Mouse (Mus musculus): ENCODE results near the gene Vwa3a. TPM values are rescaled to one million over a fixed set of nuclear protein-coding genes. Genes with fewer than 3 reads are reported as not detected.

Vwa3a gene
- polyA plus RNA-seq, 1 experiment from 2014 or later = 1.1 TPM

DNA sequence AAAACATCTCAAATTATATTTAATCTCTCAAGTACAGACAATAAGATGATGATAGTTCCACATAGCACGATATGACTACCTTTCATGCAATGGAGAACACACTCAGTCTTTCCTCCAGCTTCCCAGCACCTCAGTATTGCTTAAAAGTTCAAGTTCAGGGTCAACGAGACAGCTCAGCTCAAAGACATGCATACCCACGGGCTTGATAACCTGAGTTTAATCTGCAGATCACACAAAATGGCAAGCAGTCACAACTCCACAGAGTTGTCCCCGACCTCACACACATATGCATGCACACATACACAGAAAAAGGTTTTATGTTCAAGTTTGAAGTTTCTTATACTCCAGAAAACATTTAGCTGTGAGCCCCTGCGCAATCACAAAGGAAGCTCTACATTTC is 18.1 kb upstream of the Vwa3a start:
- no peak overlapping the region for H3K4me2 ChIP-seq
- no peak overlapping the region for H3K4me3 ChIP-seq
- H3K9ac ChIP-seq = no peak overlapping the region
- H3K27me3 ChIP-seq = no peaks in the 10 kb centered on the region
- no peaks in the 10 kb centered on the region for H3K36me3 ChIP-seq
- H3K9me3 ChIP-seq (replicated peaks) = no peaks in the 10 kb centered on the region
- H3K27ac ChIP-seq = no peak overlapping the region
- no peaks in the 10 kb centered on the region for H3K4me1 ChIP-seq (replicated peaks)
- no peak for ATAC-seq (replicated peaks; ENCODE audit: insufficient number of reproducible peaks, insufficient read depth, low FRiP score, low read depth)
- WGBS = 83% methylated on average over 5 of the region's 5 CpGs

- ATAC-seq (replicated peaks; ENCODE audit: insufficient number of reproducible peaks, insufficient read depth, low FRiP score, low read depth) = no peak
- no peak overlapping the region for H3K4me2 ChIP-seq
- WGBS = 88% methylated on average over 8 of the region's 8 CpGs
Observed at GRCm38 (mm10) chr7:120721456-120721855, 17.7 kb upstream of the Vwa3a start.

GRCm38 (mm10) chr7:120722063-120722462 is 17.1 kb upstream of the Vwa3a start:
- Histone ChIP-seq H3K27me3 (no peaks in the 10 kb centered on the region), H3K4me3 (no peak overlapping the region), H3K27ac (no peak overlapping the region), H3K4me2 (no peak overlapping the region), H3K4me1 (replicated peaks) (no peaks in the 10 kb centered on the region), H3K9me3 (replicated peaks) (no peaks in the 10 kb centered on the region), H3K9ac (no peak overlapping the region), H3K36me3 (no peaks in the 10 kb centered on the region)
- WGBS = 84% methylated on average over 4 of the region's 4 CpGs
- ATAC-seq (replicated peaks; ENCODE audit: insufficient number of reproducible peaks, insufficient read depth, low FRiP score, low read depth) = no peak

More at GRCm38 (mm10) chr7:120721456-120721855, 17.7 kb upstream of the Vwa3a start:
- Histone ChIP-seq H3K36me3 (no peaks in the 10 kb centered on the region), H3K4me3 (no peak overlapping the region), H3K9ac (no peak overlapping the region), H3K27me3 (no peaks in the 10 kb centered on the region), H3K4me1 (replicated peaks) (no peaks in the 10 kb centered on the region), H3K9me3 (replicated peaks) (no peaks in the 10 kb centered on the region), H3K27ac (no peak overlapping the region)

- Histone ChIP-seq H3K4me2 (no peak overlapping the region), H3K27ac (no peak overlapping the region), H3K9me3 (replicated peaks) (no peaks in the 10 kb centered on the region), H3K36me3 (no peaks in the 10 kb centered on the region), H3K27me3 (no peaks in the 10 kb centered on the region), H3K4me3 (no peak overlapping the region), H3K4me1 (replicated peaks) (no peaks in the 10 kb centered on the region), H3K9ac (no peak overlapping the region)
- WGBS = 65% methylated on average over 8 of the region's 8 CpGs
- ATAC-seq (replicated peaks; ENCODE audit: insufficient number of reproducible peaks, insufficient read depth, low FRiP score, low read depth) = no peak
Observed at GRCm38 (mm10) chr7:120722839-120723278, 16.3 kb upstream of the Vwa3a start.

DNA sequence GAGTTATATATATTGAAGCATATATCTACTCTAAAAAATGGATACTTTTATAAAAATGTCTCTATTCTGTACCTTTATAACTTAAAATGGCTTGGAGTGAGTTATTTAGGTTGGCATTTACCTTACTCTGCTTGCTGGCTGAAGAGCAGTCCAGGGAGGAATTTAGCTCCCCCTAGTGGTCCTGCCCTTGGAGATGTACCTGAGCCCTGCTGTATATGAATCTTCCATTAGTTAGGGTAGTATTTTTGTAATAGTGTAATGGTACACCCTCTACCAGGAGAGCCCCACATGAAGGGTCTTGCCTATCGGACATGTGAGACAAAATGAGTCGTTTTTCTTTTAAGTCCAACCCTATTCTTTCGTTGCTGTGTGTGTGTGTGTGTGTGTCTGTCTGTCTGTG is 11.5 kb upstream of the Vwa3a start:
- H3K4me2 ChIP-seq = no peak overlapping the region
- no peak overlapping the region for H3K27ac ChIP-seq
- H3K4me3 ChIP-seq = no peak overlapping the region
- no peak for ATAC-seq (replicated peaks; ENCODE audit: insufficient number of reproducible peaks, insufficient read depth, low FRiP score, low read depth)
- no peaks in the 10 kb centered on the region for H3K27me3 ChIP-seq
- H3K9me3 ChIP-seq (replicated peaks) = no peaks in the 10 kb centered on the region
- no peak overlapping the region for H3K9ac ChIP-seq
- WGBS = 86% methylated on average over 3 of the region's 3 CpGs
- 0 out of 2 replicates have a peak, but pooled peaks cover 6% of the 10 kb centered on the region for H3K4me1 ChIP-seq (replicated peaks)
- H3K36me3 ChIP-seq = 0 out of 2 replicates have a peak, but pooled peaks cover 2% of the 10 kb centered on the region

DNA sequence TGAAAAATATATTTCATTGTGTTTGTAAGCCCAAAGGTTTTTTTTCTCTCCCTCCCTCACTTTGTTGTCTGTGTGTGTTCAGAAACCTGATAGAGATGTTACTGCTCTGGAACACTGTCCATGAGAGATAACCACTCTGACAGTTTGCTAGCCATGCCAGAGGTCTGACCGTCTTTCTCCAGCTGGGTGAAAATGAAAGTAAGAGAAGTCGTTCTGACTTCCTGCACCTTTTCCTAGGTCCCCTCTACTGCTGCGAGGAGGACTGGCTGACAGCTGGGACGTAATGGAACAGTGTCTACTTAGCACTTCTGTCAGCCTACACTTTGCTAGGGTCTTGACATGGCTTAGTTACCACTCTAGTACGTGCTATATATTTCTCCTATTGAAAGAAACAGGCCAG is 9.5 kb upstream of the Vwa3a start:
- WGBS = 46% methylated on average over 5 of the region's 5 CpGs
- Histone ChIP-seq H3K9ac (0 out of 2 replicates have a peak overlapping the region, but pooled peaks have one; percentile 17), H3K36me3 (0 out of 2 replicates have a peak, but pooled peaks cover 5% of the 10 kb centered on the region), H3K27me3 (no peaks in the 10 kb centered on the region), H3K9me3 (replicated peaks) (no peaks in the 10 kb centered on the region), H3K4me2 (peak overlapping the region; percentile 37; the same call in 1 of the 2 replicates), H3K4me1 (replicated peaks) (0 out of 2 replicates have a peak, but pooled peaks cover 6% of the 10 kb centered on the region), H3K27ac (peak overlapping the region; percentile 27; the same call in 1 of the 2 replicates), H3K4me3 (no peak overlapping the region)
- no peak for ATAC-seq (replicated peaks; ENCODE audit: insufficient number of reproducible peaks, insufficient read depth, low FRiP score, low read depth)

DNA sequence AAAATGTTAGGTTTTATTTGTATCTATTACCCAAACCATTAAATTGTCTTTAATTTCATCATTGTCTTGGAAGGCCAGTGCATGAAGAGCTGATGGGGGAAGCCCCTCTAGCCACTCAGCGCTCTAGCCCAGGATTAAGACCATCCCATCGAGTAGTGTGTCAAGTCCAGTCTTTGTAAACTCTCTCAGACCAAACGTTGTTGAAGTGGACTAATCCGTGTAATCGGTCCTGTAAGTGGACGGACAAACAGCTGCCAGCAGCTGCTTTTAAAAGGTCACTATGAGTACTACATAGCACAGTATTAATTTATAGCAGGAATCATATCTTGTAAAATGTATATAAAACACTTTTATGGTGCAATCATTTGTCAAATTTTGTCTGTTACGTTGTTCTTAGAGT is 6.2 kb upstream of the Vwa3a start:
- Histone ChIP-seq H3K9ac (no peak overlapping the region), H3K27me3 (no peaks in the 10 kb centered on the region), H3K4me2 (no peak overlapping the region), H3K4me1 (replicated peaks) (0 out of 2 replicates have a peak, but pooled peaks cover 6% of the 10 kb centered on the region), H3K9me3 (replicated peaks) (no peaks in the 10 kb centered on the region), H3K27ac (no peak overlapping the region), H3K36me3 (0 out of 2 replicates have a peak, but pooled peaks cover 5% of the 10 kb centered on the region), H3K4me3 (no peak overlapping the region)
- ATAC-seq (replicated peaks; ENCODE audit: insufficient number of reproducible peaks, insufficient read depth, low FRiP score, low read depth) = no peak
- WGBS = 76% methylated on average over 7 of the region's 7 CpGs

DNA sequence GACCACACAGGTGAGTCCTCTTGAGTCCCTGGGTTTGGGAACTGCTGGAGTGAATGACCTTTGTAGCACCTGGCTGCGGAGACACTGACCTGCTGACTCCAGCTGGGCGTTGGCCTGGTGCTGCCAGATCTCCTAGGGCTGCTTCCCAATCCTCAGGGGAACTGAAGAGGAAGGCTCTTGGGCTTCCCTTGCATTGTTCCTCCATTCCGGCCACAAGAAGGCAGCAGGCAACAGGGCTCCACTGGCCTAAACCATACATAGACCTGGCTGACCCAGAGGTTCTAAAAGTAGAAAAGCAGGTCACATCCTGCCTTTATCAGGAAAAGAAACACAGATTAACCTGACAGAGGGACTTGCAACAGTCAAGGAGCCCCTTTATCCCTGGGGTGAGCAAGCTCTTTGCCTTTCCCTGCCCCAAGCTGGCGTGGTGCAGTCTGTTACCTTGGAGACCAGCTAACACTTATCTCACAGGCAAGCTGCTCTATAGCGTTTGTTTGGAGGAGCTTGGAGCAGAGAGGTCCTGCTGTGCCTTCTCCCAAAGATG is 512 bp downstream of the Vwa3a start:
- H3K4me3 ChIP-seq = no peak overlapping the region

GRCm38 (mm10) chr7:120743366-120744351 is 4.5 kb downstream of the Vwa3a start:
- Histone ChIP-seq H3K9ac (no peak overlapping the region), H3K9me3 (replicated peaks) (no peaks in the 10 kb centered on the region), H3K36me3 (no peaks in the 10 kb centered on the region), H3K4me3 (no peak overlapping the region), H3K4me1 (replicated peaks) (peaks cover 14% of the 10 kb centered on the region), H3K4me2 (no peak overlapping the region), H3K27ac (no peak overlapping the region), H3K27me3 (no peaks in the 10 kb centered on the region)
- 78% methylated on average over 14 of the region's 14 CpGs for WGBS
- ATAC-seq (replicated peaks; ENCODE audit: insufficient number of reproducible peaks, insufficient read depth, low FRiP score, low read depth) = no peak

More for the DNA sequence above, 512 bp downstream of the Vwa3a start:
- Histone ChIP-seq H3K4me2 (peak overlapping the region; percentile 22), H3K36me3 (no peaks in the 10 kb centered on the region), H3K4me1 (replicated peaks) (peaks cover 14% of the 10 kb centered on the region), H3K9ac (no peak overlapping the region), H3K27me3 (no peaks in the 10 kb centered on the region), H3K9me3 (replicated peaks) (no peaks in the 10 kb centered on the region), H3K27ac (peak overlapping the region; percentile 38; the same call in 1 of the 2 replicates)
- 9% methylated on average over 5 of the region's 5 CpGs for WGBS
- ATAC-seq (replicated peaks; ENCODE audit: insufficient number of reproducible peaks, insufficient read depth, low FRiP score, low read depth) = peak; percentile 50

GRCm38 (mm10) chr7:120744606-120745005 is 5.5 kb downstream of the Vwa3a start:
- Histone ChIP-seq H3K4me2 (no peak overlapping the region), H3K27me3 (no peaks in the 10 kb centered on the region), H3K36me3 (no peaks in the 10 kb centered on the region), H3K27ac (no peak overlapping the region), H3K9ac (no peak overlapping the region), H3K9me3 (replicated peaks) (no peaks in the 10 kb centered on the region), H3K4me3 (no peak overlapping the region), H3K4me1 (replicated peaks) (peaks cover 6% of the 10 kb centered on the region)
- 85% methylated on average over 6 of the region's 6 CpGs for WGBS
- ATAC-seq (replicated peaks; ENCODE audit: insufficient number of reproducible peaks, insufficient read depth, low FRiP score, low read depth) = no peak

DNA sequence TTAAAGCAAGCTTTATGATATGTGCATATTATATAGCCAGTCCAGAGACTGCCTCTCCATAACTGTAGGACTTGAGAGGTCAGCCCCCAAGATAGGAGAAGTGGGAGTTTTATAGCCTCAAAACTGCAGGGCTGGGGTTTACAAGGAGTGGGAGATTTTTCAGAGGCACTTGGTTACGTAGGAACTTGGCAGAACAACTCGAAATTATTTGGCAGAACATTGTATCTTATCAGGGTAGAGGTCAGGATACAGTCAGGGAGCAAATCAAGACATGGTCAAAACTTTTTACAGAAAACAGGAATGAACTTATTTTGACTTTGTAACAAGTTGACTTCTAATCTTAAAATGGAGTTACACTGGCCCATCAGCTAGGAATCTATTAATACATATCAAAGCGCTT is 6.9 kb downstream of the Vwa3a start:
- Histone ChIP-seq H3K4me2 (no peak overlapping the region), H3K4me3 (no peak overlapping the region), H3K36me3 (no peaks in the 10 kb centered on the region), H3K27me3 (no peaks in the 10 kb centered on the region), H3K9ac (no peak overlapping the region), H3K9me3 (replicated peaks) (no peaks in the 10 kb centered on the region), H3K4me1 (replicated peaks) (no peaks in the 10 kb centered on the region; the same call in 1 of the 2 replicates), H3K27ac (peak overlapping the region; percentile 60)
- peak; percentile 72 for ATAC-seq (replicated peaks; ENCODE audit: insufficient number of reproducible peaks, insufficient read depth, low FRiP score, low read depth)
- 41% methylated on average over 3 of the region's 3 CpGs for WGBS
